Mouse (Mus musculus) CD4-positive, CD25-positive, alpha-beta regulatory T cell, adult 2 months (primary cell): ENCODE measurements at regions not wholly inside any gene's neighbourhood (a gene's known extent, or its start where the extent isn't known, plus 50 kb on each side); places are given as distances from the start of the nearest gene placed in this dataset.

Experiments used
- DNase-seq: peaks from one replicate; pipeline ENCODE4 v3.0.0-alpha.2; 2012; ENCODE audit warnings: low read depth, low spot score

DNA sequence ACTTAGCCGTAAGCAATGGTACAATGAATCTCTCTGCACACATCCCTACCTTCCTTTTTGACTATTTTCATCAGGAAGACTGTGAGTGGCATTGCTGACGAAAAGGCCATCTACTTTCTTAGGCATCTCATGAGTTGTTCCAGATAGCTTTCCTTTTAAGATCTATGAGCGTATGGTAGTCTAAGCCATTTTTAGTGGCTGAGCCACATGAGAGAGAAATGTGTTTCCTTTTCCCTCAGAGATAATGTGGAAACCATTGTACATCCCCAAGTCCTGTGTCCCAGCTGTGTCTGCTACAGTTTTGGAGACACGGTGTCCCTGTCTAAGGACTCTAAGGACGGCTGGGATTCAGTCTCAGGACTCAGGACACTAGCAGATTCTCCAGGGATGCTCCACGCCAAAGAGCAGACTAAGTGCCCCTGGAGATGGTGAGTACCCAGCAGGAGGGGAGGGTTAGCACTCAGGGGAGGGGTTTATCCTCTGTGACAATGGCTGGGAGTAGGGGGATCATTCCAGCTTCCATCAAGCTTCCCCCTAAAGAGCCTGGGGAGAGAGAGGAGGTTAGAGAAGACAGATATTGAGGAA lies 199.0 kb downstream of the Cdca7 start:
- no peak for DNase-seq

DNA sequence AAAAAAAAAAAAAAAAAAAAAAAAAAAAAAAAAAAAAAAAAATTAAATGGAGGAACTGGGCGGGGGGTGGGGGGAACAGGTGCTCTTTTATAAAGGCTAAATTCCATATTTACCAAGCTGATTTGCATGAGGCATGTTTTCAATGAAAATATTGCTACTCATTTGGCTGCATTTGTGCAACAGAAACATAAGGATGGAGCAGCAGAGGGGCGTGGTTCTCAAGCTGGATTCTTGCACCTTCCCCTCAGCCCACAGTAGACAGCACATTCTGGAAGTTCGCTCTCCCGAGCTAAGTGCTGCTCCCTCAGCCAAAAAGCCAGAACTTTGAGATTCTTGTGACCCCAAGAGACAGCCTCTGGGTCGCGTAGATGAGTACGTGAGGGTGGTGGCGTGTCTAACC lies 201.8 kb downstream of the Cdca7 start:
- no peak for DNase-seq

DNA sequence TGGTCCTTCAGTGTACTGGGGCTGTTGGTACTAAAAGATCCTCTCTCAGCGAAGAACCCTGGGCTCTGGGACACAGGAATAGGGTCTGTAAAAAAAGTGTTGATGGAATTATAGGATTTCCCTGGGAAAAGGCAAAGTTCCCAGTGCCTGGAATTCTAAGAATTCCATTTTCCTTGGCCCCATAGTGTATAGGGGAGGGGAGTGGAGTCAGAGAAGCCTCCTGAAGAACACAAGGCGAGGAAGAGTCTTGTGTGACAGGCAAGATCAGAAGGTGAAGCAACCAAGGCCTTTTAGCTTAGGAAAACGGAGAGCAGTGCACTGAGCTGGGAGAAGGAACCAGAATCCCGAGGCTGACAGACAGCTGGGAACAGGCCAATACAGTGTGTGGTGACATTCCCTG lies 212.1 kb downstream of the Cdca7 start:
- no peak for DNase-seq

DNA sequence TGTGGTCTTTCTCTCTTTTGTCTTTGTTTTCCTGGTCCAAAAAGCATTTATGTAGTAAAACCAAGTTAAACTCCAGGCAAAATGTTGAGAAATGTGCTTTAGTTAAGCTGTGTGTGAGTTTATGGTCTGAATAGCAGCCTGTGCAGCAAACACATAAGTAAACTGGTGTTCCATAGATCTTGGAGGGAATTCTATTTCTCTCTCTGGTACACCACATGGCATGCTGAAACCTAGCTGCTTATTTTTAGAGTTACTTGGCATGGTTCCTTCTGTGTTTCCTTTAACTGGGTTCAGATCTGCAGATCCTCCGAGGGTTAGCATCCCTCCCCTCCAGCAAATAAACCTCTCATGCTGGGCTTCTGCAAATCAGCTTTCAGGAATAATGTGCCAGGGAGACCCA lies 225.1 kb downstream of the Cdca7 start:
- DNase-seq = no peak

DNA sequence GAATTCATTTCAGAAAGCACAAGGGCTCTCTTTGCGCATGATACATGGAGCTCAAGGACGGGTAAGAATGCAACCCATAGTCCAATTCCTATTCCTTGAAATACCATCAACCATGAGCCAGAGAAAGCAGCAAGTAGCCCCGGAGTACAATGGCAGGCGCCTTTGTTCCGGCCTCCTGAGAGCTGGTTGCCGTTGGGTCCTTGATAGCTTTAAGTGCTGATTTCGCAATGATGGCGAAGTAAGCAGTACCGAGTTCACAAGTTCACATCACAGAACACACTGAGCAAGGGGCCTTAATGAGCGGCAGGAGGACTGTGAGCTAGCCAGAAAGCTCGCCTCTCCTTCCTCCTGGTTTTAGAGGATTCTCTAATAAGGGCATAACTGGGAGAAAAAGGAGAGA lies 227.3 kb downstream of the Cdca7 start:
- no peak for DNase-seq

DNA sequence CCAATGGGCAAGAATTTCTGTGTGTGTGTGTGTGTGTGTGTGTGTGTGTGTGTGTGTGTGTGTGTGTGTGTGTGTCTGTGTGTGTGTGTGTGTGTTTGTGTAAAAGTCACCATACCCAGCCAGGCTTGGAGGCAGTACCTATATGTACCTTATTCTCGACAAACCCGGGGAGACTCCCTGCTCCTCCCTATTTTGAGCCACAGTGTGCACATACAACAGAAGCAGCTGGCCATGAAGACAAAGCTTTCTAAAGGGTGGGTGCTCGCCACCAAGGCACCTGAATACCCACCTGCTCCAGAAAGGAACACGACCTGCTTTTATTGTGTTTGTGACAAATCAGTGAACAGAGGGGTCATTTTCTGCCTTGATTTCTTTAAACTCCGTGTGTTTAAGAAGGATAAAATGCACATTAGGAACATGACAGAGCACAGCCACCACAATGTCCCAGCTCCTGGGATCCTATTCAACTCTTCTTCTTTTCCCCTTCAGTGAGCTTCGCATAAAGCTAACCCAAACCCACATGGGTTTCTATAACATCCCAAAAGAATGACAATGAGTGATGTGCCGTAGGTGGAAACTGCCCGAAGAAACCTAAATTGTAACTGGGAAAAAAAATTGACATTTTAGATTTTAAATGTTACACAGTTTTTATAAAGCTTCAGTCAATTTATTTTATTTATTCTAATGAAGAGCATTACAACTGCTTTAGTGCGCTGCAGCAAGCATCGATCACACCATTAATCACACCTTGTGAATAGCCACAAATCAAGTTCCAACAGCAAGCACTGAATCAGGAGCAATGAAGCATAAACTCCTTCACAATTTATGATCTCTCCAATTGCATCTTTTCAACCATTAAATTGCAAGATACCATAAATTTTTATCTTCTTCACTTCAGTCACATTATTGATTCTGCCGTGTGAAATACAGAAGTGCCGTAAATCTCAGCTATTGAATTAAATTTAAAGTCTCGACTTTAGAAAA lies 232.0 kb downstream of the Cdca7 start:
- DNase-seq = no peak

DNA sequence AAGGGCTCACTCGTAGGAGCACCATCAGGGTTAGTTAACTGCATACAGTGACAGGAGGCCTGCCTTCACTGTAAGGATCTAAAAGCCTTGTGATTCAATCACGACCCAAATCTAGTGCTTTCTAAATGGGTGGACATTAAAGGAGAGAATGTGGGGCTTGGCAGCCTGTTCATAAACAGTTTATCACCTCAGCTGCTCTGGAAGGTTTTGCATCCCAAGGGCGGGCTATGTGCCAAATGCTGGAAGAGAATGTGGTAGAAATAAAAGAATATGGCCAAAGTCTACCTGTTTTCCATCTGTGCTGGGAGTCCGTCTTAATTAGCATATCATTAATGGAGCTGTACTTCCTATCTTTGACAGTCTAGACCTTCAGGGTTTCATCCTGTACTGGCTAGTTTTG lies 241.0 kb downstream of the Cdca7 start:
- DNase-seq = no peak

DNA sequence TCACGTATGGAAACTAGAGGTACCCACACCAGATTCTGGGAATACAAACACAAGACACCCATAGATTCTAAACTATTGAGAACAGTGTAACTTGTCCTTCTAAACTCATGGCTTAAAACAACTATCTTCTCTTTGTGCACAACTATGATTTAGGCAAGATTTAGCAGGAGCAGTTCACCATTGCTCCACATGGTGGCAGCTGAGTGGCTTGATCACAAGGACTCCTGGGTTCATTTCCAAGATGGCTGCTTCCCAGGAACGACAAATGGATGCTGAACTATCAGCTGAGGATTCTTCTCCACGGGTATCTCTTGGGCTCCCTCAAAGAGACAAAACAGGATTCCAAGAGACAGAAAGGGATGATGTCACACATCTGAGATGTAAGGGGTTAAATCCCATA lies 251.5 kb downstream of the Sp3 start:
- peak; percentile 73 for DNase-seq

DNA sequence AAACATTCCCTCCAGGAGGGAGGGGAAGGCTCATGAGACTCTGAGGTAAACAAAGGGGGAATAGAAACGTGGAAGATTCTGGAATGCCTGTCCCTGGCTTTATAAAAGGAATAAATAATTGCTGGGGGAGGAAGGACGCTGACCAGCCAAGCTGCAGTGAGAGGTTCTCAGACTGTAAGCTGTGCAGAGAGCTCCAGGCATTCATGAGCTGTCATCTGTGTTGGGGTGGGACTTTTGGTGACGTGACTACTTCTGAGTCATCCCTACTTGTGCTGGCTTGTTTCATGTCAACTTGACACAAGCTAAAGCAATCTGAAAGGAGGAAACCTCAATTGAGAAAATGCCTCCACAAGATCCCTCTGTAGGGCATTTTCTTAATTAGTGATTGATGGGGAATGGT lies 246.9 kb downstream of the Sp3 start:
- no peak for DNase-seq

DNA sequence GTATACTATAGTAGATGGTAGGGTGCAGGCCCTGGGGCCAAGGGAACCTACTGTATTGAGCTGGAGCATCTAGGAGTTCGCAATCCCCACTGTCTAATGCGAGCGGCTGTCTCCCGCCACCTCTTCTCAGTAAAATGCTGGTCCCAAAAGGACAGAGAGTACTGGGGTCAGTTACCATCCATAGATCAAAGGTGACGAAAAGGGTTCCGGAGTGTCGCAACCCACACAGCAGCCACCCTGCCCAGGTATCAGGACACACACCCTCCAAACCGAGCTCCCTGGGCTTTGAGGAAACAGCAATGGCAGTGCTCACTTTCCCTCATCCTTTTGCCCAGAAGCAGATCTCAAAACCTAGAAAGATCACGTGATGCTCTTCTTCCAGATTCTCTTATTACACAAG lies 245.2 kb downstream of the Sp3 start:
- no peak for DNase-seq

DNA sequence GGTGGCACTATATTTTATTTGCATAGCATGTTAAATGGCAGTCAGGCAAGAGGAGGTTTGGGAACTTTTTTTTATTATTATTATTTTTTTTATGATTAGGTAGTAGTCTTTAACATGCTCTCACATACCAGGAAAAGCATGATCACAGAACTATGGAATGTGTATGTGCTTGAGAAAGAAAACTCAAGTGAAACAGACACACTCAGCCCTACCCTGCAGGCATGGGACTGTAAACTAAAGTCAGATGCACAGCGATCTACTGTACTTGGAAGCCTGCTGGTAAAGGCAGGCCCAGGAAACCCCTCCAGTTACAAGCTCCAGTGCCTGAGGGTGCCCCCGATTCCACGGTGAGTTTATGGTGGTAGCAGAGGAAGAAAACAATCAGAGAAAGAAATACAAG lies 243.6 kb downstream of the Sp3 start:
- no peak for DNase-seq

DNA sequence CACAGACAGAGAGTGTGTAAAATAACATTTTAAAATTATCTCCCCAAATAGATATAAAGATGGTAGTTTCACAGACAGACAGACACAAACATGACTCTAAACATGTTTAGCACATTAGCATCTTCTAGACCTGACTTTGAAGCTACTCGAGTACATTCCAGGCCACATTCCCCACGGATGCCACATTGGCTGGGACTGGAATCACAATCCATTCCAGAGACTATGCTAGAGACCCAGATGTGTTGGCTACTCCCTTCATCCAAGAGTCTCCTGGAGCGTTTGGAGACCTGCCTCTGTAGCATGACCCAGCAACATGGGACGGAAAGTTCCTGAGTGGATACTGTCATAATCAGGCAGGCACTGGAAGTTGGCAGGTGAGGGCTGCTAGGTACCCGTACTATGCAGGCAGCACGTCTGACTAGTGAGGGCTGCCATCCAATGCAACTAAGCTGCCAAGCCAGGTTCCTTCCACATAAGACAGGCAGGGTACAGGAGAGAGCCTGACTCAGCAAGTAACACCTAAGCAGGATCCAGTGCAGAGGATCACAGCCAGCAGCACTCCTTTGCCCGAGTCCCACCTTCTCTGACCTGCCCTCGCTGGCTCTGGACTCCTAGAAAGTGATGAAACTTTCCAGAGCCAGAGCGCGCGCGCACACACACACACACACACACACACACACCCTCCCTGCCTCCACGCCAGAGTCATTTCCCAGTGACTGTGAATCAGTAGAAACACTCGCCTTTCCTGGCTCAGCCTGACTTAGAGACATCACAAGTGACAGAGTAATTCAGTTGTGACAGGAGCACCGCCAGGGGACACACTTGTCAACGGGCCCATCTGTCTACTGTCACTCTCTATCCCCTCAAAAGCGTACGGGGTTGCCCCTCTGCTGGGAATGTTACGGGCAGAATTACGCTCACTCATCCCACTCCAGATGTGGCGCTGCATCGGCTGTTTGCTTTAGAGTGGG lies 239.6 kb downstream of the Sp3 start:
- no peak for DNase-seq

DNA sequence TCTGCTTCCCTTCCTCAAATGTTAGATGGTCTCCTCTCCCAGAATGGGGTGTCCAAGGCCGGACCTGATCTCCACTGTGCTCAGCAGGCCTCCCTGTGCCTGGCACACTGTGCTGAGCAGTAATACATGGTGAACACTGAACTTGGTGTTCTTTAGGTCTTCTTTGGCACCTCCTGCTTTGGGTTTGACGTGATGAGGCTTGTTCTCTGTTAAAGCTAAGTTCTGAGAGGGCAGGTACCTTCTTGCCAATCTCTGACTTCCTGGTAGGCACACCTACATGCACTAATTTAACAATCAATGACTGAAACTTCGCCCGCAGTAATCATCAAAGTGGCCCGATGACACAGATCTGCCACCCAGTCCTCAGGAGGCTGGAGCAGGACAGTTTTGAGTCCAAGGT lies 238.5 kb downstream of the Sp3 start:
- DNase-seq = no peak

DNA sequence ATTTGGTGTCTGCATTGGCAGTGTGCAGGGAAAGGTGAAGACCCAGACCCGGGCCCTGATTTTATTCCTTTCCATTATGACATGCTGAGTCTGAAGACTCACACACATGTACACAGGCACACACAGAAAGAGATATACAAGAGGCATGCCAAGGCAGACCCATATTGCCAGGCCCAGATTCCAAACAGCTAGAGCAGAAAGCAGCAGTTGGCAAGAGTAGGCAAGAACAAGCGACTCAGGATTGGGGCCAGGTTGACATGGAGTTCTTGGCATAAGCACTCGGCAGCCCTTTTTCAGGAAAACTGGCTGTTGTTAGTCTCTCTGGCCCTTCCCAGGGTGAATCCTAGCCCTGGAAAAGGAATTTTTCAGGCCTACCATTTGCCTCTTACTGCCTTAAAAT lies 236.6 kb downstream of the Sp3 start:
- no peak for DNase-seq

DNA sequence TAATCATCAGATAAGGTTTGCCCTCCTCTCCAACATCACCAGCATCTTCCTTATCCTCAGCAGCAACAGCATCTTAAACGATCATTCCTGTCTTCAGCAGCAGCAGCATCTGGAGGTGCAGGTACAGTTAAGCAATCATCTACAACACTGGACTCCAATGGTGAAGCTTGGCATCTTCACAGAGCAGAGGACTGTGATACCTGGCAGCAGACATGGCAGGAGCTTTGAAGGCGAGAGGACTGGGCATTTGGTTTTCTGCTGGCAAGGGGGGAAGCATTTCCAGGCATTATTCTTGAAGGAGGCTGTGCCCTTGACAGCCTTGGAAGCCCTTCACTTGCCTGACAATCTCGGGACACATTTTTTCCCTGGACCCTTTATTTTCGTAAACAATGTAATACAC lies 235.3 kb downstream of the Sp3 start:
- no peak for DNase-seq

DNA sequence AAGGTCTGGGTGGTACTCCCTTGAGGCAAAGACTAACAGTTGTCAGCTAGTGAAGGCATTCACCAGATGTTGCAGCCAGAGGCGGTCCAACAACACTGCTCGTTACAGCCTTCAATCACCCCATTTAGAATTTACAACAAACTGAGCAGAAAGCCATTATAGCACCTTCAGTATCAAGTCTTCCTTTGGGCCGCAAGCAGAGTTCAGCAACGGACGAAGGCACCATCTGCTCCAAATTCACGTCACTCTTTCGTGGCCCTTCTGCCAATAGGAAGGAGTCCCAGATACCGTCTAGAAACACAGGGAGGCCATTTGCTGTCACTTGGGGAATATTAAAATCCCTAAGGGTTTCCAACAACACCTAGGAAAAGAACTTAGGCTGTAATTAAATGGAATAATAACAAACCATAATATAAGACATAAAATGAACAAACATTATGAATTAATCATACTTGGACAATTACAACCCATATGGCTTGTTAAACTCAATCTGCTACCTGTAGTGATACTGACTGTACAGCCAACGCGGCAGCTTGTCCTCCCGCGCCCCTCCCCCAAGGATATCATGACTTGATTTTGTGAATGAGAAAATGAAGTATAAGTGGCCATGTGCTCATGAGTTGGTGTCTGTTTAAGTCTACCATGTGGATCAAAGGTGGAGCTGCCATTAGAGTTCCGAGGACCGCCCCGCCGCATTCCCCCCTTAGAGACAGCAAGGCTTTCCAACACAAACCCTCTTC lies 233.6 kb downstream of the Sp3 start:
- no peak for DNase-seq

DNA sequence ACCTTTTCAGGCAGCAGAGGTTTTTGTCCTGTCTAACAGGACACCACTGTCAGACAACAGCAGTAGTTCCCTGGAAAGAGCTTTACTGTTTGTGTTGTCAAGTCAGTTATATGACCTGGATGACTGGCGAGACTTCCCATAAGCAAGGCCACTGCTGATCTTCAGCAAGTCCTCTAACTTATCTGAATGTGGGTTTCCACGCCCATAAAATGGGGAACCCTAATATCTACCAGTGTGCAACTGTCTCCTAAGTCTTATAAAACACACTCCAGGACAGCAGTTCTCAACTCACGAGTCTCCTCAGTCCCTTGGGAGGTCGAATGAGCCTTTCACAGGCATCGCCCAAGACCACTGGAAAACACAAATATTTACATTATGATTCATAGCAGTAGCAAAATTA lies 232.9 kb downstream of the Sp3 start:
- no peak for DNase-seq

DNA sequence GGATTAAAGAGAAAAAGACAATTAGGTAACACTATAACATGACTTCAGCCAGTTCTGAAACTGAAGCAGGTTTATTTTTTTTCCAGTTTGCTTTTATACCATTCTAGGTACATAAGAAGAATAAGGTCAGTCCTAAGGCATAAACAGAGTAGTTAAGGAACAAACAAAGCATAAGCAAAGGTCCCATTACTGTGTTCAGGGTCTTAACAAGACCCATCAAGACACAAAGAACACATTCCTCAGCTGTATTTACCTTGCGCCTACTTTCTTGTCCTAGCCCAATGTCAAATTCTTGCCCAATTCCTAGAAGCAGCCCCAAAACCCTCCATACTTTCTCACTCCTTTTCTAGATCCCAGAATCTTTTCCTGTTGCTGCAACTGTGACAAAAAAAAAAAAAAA lies 230.8 kb downstream of the Sp3 start:
- no peak for DNase-seq

DNA sequence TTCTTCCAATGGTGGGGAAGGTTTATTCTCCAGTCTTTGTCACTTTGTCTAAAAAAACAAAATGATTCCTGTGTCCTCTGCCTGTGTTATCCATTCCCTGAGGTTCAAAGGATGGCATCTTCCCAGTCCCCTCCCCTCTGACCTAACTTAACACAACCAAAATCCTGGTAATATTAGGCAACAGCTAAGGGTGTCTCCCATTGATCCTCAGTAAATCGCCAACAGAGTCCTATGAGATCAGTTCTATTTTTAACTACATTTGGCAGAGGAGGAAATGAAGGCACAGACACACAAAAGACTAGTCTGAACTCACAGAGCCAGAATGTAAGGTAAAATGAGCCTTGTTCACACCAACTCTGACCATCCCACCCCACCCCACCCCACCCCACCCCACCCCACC lies 228.8 kb downstream of the Sp3 start:
- DNase-seq = no peak

DNA sequence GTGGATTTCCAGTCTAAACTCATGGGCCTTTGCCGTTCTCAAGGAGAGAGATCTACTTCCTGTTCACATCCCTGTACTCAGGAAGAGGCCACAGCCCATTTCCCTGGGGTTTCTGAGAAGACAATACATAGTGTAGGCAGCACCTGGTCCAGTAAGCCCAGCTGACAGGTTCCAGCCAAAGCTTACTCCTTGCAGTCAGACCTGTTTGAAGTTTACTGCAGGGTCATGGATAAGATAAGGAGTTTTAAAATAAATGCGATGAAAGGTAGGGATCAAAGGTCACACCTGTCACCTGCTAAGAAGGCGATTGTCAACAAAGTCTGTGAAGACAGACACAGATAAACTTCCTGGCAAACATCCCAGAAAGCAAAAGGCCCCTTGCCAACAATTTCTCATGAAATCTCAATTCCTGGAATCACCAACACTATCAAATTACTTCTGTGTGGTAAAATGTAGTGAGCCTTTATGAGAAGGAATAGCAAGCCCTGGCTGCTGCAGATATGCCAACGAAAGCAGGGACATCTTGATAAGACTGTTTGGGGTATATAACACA lies 227.5 kb downstream of the Sp3 start:
- DNase-seq = no peak
